Mouse (Mus musculus) G1E (cell line): ENCODE results near the gene Ogfod1.

Experiments used
- CTCF ChIP-seq: IDR thresholded peaks from 2 replicates; pipeline ENCODE4 v1.5.1; 2012; ENCODE audit warnings: low read depth, low read length, inconsistent platforms, mixed read lengths
- GATA1 ChIP-seq: IDR thresholded peaks from 2 replicates; pipeline ENCODE4 v1.6.1; 2012; ENCODE audit warnings: borderline replicate concordance, low read length, inconsistent platforms, mixed read lengths

DNA sequence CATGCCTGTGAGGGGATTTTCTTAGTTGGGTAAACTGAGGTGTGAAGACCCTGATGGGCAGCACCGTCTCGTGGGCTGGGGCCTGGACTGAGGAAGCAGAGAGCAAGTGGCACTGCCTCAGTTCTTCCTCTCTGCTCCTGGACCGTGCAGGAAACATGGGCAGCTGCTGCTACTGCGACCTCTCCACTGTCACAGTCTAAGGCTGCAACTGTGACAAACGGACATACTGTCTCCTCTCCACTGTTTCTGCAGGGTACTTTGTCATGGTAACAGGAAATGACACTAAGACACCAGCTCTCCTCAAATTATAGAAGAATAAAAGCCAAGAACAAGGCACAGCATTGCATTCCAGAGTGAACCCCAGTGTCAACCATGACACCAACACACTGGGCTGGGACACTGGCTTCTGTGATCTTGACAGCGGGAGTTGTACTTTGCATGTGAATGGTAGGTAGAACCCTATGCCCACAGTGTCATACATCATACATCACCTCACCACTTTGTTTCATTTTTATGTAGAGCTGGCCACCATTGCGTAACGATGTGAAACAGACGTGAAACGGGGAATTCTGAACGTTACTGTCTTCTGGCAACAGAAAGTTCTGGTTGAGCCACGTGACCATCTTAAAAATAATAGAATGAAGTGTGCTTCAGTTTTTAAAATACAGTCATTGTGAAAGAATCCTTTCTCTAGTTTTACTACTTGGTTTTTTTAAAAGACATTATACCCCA lies 39.6 kb downstream of the Ogfod1 start:
- TF ChIP-seq CTCF: no peak
- no peak for TF ChIP-seq GATA1
